Comparison of ENCODE assay signal across 8 mouse cellular contexts in the genomic region with DNA sequence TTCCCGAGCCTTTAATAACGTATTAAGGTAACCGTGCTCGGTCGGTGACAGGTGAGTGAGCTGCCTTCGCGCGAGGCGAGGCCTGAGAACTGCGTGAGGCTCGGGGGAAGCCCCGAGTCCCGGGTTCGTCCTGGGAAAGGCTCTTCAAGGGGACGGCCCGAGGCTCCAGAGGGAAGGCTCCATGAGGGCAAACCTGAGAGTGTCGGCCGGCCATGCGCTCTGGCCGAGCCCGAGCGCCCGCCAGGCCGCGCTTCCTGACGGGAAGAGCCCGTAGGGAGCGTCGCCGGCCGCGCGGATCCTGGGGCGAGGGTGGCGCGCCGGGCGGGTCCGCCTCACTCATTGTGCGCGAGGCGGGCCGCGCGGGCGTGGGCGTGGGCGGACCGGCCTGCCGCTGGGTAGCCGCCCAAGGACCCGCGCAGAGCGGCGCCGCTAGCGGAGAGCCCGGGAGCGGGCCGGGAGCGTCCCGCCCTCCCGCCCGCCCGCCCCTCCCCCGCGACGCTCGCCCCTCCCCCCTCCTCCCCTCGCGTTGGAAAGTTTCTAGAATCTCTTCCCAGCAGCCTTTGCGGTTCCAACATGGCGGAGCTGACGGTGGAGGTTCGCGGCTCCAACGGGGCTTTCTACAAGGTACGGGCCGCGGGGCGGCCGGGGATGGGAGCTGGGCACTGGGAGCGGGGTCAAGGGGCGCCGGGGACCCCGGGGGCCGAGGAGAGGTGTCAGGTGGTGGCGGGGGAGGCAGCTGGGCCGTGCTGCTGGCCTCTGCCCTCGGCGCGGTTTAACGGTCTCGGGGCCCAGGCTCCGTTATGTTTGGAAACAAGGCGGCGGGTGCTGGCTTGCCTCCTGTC. TPM values are rescaled to one million over a fixed set of nuclear protein-coding genes. Genes with fewer than 3 reads are reported as not detected.
DNase-seq lines count a peak whose midpoint lies in the region; ATAC-seq lines count a peak whose summit lies in the region.

A gene (plus strand): TSS at position 404 of the 842 bp plus-strand sequence.

- H3K4me1 ChIP-seq in embryonic facial prominence, embryonic 10.5 days: peaks cover 14% of the 10 kb centered on the region; the same call in 1 of the 2 replicates
- peaks cover 9% of the 10 kb centered on the region for H3K4me1 ChIP-seq in intestine, embryonic 16.5 days (ENCODE audit: control insufficient read depth, insufficient read depth, low read length)

- H3K9me3 ChIP-seq in embryonic facial prominence, embryonic 10.5 days: no peaks in the 10 kb centered on the region
- H3K9me3 ChIP-seq in intestine, embryonic 16.5 days (ENCODE audit: control insufficient read depth, low read length): no peaks in the 10 kb centered on the region

- H3K4me3 ChIP-seq in embryonic facial prominence, embryonic 10.5 days: peak within 1 kb of the TSS; percentile 97
- peak within 1 kb of the TSS; percentile 94 for H3K4me3 ChIP-seq in intestine, embryonic 16.5 days (ENCODE audit: low read length)

- ATAC-seq in intestine, embryonic 16.5 days: peak; percentile 99

- intact Hi-C loops in left cerebral cortex, postnatal 25 days (cut with DNase I): loop anchor here (1.0 kb wide), 1 partner anchor 62 kb away; a partner anchor contains a TSS

- peak within 1 kb of the TSS; percentile 74 for H3K4me2 ChIP-seq in intestine, embryonic 16.5 days (ENCODE audit: low read depth, low read length)

- peaks cover 12% of the 10 kb centered on the region for H3K36me3 ChIP-seq in embryonic facial prominence, embryonic 10.5 days (replicated peaks)
- no peaks in the 10 kb centered on the region for H3K36me3 ChIP-seq in intestine, embryonic 16.5 days (ENCODE audit: control insufficient read depth, insufficient read depth, low read length)

- H3K9ac ChIP-seq in intestine, embryonic 16.5 days (ENCODE audit: low read depth, low read length): peak within 1 kb of the TSS; percentile 98

- H3K27me3 ChIP-seq in embryonic facial prominence, embryonic 10.5 days (replicated peaks; ENCODE audit: low read depth, poor library complexity, severe bottlenecking): no peaks in the 10 kb centered on the region
- H3K27me3 ChIP-seq in intestine, embryonic 16.5 days (replicated peaks; ENCODE audit: control insufficient read depth, insufficient read depth, low read length): no peaks in the 10 kb centered on the region

- under 1% methylated on average over 93 of the region's 97 CpGs for WGBS in embryonic facial prominence, embryonic 10.5 days
- under 1% methylated on average over 78 of the region's 97 CpGs for WGBS in intestine, embryonic 16.5 days

- peak; percentile 93 for DNase-seq in adrenal gland, postnatal 14 days
- peak; percentile 88 for DNase-seq in embryonic facial prominence, embryonic 10.5 days (ENCODE audit: low spot score)
- DNase-seq in gonadal fat pad, adult 2 months (ENCODE audit: low read depth): no peak
- peak; percentile 77 to 81 for DNase-seq in left cerebral cortex, postnatal 25 days (ENCODE audit: low spot score in 2 of 2)
- DNase-seq in mesoderm, embryonic 11.5 days (ENCODE audit: low read depth, low spot score): peak; percentile 87
- DNase-seq in right cerebral cortex, postnatal 25 days: peak; percentile 82
- peak; percentile 75 to 85 for DNase-seq in urinary bladder, postnatal 36 days (ENCODE audit: low spot score in 2 of 2)

- peak within 1 kb of the TSS; percentile 100 for H3K27ac ChIP-seq in embryonic facial prominence, embryonic 10.5 days (replicated peaks)
- peak within 1 kb of the TSS; percentile 85 for H3K27ac ChIP-seq in intestine, embryonic 16.5 days (ENCODE audit: low read length)

RNA-seq across cellular contexts. Expression of the gene that starts here (rescaled TPM):
- total RNA-seq in adrenal gland, postnatal 14 days (2021): 110 and 115 TPM in 2 replicates
- 57.8 and 60.5 TPM in 2 replicates for polyA plus RNA-seq in embryonic facial prominence, embryonic 10.5 days (2016; fragmentation: Nextera tagmentation; extraction: Ambion mirVana)
- polyA plus RNA-seq in gonadal fat pad, adult 2 months (2012; rRNA removed): 17.3 and 21.5 TPM in 2 replicates
- 34.9 and 35.3 TPM in 2 replicates for polyA plus RNA-seq in intestine, embryonic 16.5 days (2015; fragmentation: Nextera tagmentation; extraction: Ambion mirVana)
- 10 to 100 TPM; 73.6 to 81.7 TPM for total RNA-seq in left cerebral cortex, postnatal 25 days (2021)
